Mouse (Mus musculus) spleen, adult 2 months (tissue): ENCODE results near the gene Etl4.

Source experiments
- CTCF ChIP-seq: fragments of 200-500 bp; IDR thresholded peaks from 2 replicates; pipeline ENCODE4 v1.5.1; 2011; ENCODE audit warnings: mild to moderate bottlenecking, inconsistent platforms; ENCODE audit not compliant: insufficient read depth, insufficient read length, insufficient replicate concordance; ENCODE audit errors: extremely low read depth
- POLR2A ChIP-seq: fragments of 200-500 bp; IDR thresholded peaks from 2 replicates; pipeline ENCODE4 v1.6.1; 2011; ENCODE audit warnings: low read depth, low read length, inconsistent platforms

GRCm38 (mm10) chr2:20597193-20597592 is 687.6 kb downstream of the Etl4 start:
- TF ChIP-seq POLR2A (no peak), CTCF (no peak)
